In genomic region chr6:137064786-137065185, GRCm38 (mm10) we compare ENCODE assay signal across 14 mouse cellular contexts.
DNase-seq lines count a peak whose midpoint lies in the region; ATAC-seq and TF ChIP-seq lines count a peak whose summit lies in the region.
"Had no signal": no experiment of that assay in that cellular context is flagged by ENCODE, and none has a peak within 500 bp of the region (broad histone marks: within the 10 kb centered on the region; RNA-seq: fewer than 3 reads in every experiment).

No protein-coding gene starts in this region.

- H3K36me3 ChIP-seq in heart, embryonic 10.5 days = no peaks in the 10 kb centered on the region
- no peaks in the 10 kb centered on the region for H3K36me3 ChIP-seq in hindbrain, embryonic 14.5 days (replicated peaks; ENCODE audit: control insufficient read depth, insufficient read depth)
- no peaks in the 10 kb centered on the region for H3K36me3 ChIP-seq in kidney, adult 2 months (ENCODE audit: control insufficient read depth, insufficient read depth, low read length)
- H3K36me3 ChIP-seq: embryonic facial prominence, embryonic 15.5 days; heart, embryonic 13.5 days; kidney, embryonic 15.5 days; liver, embryonic 15.5 days had no signal

- H3K4me2 ChIP-seq in hindbrain, embryonic 14.5 days (replicated peaks) = no peak overlapping the region
- H3K4me2 ChIP-seq: embryonic facial prominence, embryonic 15.5 days; forebrain, embryonic 13.5 days; heart, embryonic 13.5 days; kidney, embryonic 15.5 days; liver, embryonic 15.5 days had no signal

- TF ChIP-seq CTCF in kidney, adult 2 months (conservative IDR thresholded peaks at IDR 0.05; ENCODE audit: insufficient read depth, insufficient read length, low read depth, low read length) = no peak

- no peak overlapping the region for H3K4me3 ChIP-seq in heart, embryonic 10.5 days
- no peak overlapping the region for H3K4me3 ChIP-seq in hindbrain, embryonic 14.5 days (replicated peaks; ENCODE audit: low read length)
- H3K4me3 ChIP-seq in kidney, adult 2 months (ENCODE audit: insufficient read depth, low read depth, low read length) = no peak overlapping the region
- H3K4me3 ChIP-seq: embryonic facial prominence, embryonic 15.5 days; forebrain, embryonic 13.5 days; heart, embryonic 13.5 days; kidney, embryonic 15.5 days; liver, embryonic 15.5 days had no signal

- no peaks in the 10 kb centered on the region for H3K27me3 ChIP-seq in heart, embryonic 10.5 days (ENCODE audit: insufficient read depth, poor library complexity, severe bottlenecking)
- H3K27me3 ChIP-seq in hindbrain, embryonic 14.5 days (ENCODE audit: control insufficient read depth, insufficient read depth, low read length) = no peaks in the 10 kb centered on the region
- no peaks in the 10 kb centered on the region for H3K27me3 ChIP-seq in kidney, adult 2 months (replicated peaks; ENCODE audit: control insufficient read depth, insufficient read depth, low read length)
- H3K27me3 ChIP-seq: embryonic facial prominence, embryonic 15.5 days; forebrain, embryonic 13.5 days; kidney, embryonic 15.5 days; liver, embryonic 15.5 days had no signal

- no peak for ATAC-seq in hindbrain, embryonic 14.5 days (ENCODE audit: low FRiP score)
- ATAC-seq: forebrain, embryonic 13.5 days; midbrain, embryonic 16.5 days had no signal

- H3K9me3 ChIP-seq in heart, embryonic 10.5 days = no peaks in the 10 kb centered on the region
- H3K9me3 ChIP-seq in hindbrain, embryonic 14.5 days (ENCODE audit: control insufficient read depth, low read length) = no peaks in the 10 kb centered on the region
- H3K9me3 ChIP-seq: embryonic facial prominence, embryonic 15.5 days; forebrain, embryonic 13.5 days; heart, embryonic 13.5 days; kidney, embryonic 15.5 days; liver, embryonic 15.5 days had no signal

- TF ChIP-seq POLR2A in kidney, adult 2 months (IDR thresholded peaks at IDR 0.05; ENCODE audit: low read depth, low read length) = no peak

- H3K9ac ChIP-seq in hindbrain, embryonic 14.5 days = no peak overlapping the region
- H3K9ac ChIP-seq: embryonic facial prominence, embryonic 15.5 days; forebrain, embryonic 13.5 days; heart, embryonic 13.5 days; kidney, embryonic 15.5 days; liver, embryonic 15.5 days had no signal

- no peak overlapping the region for H3K27ac ChIP-seq in heart, embryonic 10.5 days
- peak overlapping the region; percentile 55 for H3K27ac ChIP-seq in hindbrain, embryonic 14.5 days
- H3K27ac ChIP-seq in kidney, adult 2 months (ENCODE audit: insufficient read depth, low read depth, low read length) = no peak overlapping the region
- H3K27ac ChIP-seq: embryonic facial prominence, embryonic 15.5 days; forebrain, embryonic 13.5 days; heart, embryonic 13.5 days; kidney, embryonic 15.5 days; liver, embryonic 15.5 days had no signal

- H3K4me1 ChIP-seq in heart, embryonic 10.5 days = peaks cover 21% of the 10 kb centered on the region
- H3K4me1 ChIP-seq in hindbrain, embryonic 14.5 days (replicated peaks; ENCODE audit: control insufficient read depth, insufficient read depth, low read length) = peaks cover 11% of the 10 kb centered on the region
- H3K4me1 ChIP-seq in kidney, adult 2 months (ENCODE audit: control insufficient read depth, insufficient read depth, low read length) = no peaks in the 10 kb centered on the region
- H3K4me1 ChIP-seq: liver, embryonic 15.5 days had no signal

- 88% methylated on average over 14 of the region's 14 CpGs for WGBS in heart, embryonic 10.5 days
- 73% methylated on average over 14 of the region's 14 CpGs for WGBS in hindbrain, embryonic 14.5 days
- WGBS in kidney, adult 2 months = 80% methylated on average over 14 of the region's 14 CpGs

- peak; percentile 71 for DNase-seq in heart, embryonic 10.5 days (ENCODE audit: low spot score)
- no peak for DNase-seq in heart, adult 8-10 months (ENCODE audit: low spot score)
- DNase-seq in brain, adult 2 months (ENCODE audit: low read depth, low spot score) = peak; percentile 46
- peak; percentile 38 for DNase-seq in hindbrain, embryonic 14.5 days (ENCODE audit: low spot score)
- DNase-seq in layer of hippocampus, postnatal 10 days (ENCODE audit: low spot score in 2 of 2) = peak; percentile 42 to 60
- DNase-seq in thymus, adult 18-20 months = no peak
- no peak for DNase-seq in kidney, adult 2 months
- DNase-seq: gastrocnemius, postnatal 10 days had no signal

Comparison
In these comparisons a context has a peak if more than half of its experiments do, and no peak if none do; other contexts are left out.
1. DNase-seq: peak in heart, embryonic 10.5 days (single experiment), brain, adult 2 months (single experiment), hindbrain, embryonic 14.5 days (single experiment) and layer of hippocampus, postnatal 10 days (2 of 2); none in heart, adult 8-10 months (single experiment), thymus, adult 18-20 months (0 of 2) and kidney, adult 2 months (single experiment).